Mouse (Mus musculus) forebrain, embryonic 16.5 days (tissue): Measurements from ENCODE around the gene Trim62. TPM values are rescaled to one million over a fixed set of nuclear protein-coding genes. Genes with fewer than 3 reads are reported as not detected.

Experiments
- ATAC-seq: fragments of 200-750 bp; cut with Nextera tagmentation; 2 replicates; pipeline ENCODE4 v1.8.0; 2017; ENCODE audit warnings: mild to moderate bottlenecking, moderate library complexity
- H3K27ac ChIP-seq: fragments of 300-500 bp; sonication (generic); 2 replicates; pipeline ENCODE4 v1.5.1; 2014; ENCODE audit warnings: low read length, control low read depth
- H3K27me3 ChIP-seq: fragments of 300-500 bp; sonication (generic); replicated peaks from 2 replicates; pipeline ENCODE4 v1.6.1; 2014; ENCODE audit warnings: low read length; ENCODE audit not compliant: control insufficient read depth, insufficient read depth
- H3K36me3 ChIP-seq: fragments of 300-500 bp; sonication (generic); 2 replicates; pipeline ENCODE4 v1.6.1; 2014; ENCODE audit not compliant: control insufficient read depth, insufficient read depth
- H3K4me1 ChIP-seq: fragments of 300-500 bp; sonication (generic); replicated peaks from 2 replicates; pipeline ENCODE4 v1.6.1; 2014; ENCODE audit warnings: low read length; ENCODE audit not compliant: control insufficient read depth, insufficient read depth
- H3K4me2 ChIP-seq: fragments of 300-500 bp; sonication (generic); 2 replicates; pipeline ENCODE4 v1.6.1; 2014; ENCODE audit warnings: mild to moderate bottlenecking, low read length, control low read depth
- H3K4me3 ChIP-seq: fragments of 300-500 bp; sonication (generic); replicated peaks from 2 replicates; pipeline ENCODE4 v1.5.1; 2014; ENCODE audit warnings: mild to moderate bottlenecking, low read length, control low read depth
- H3K9ac ChIP-seq: fragments of 300-500 bp; sonication (generic); replicated peaks from 2 replicates; pipeline ENCODE4 v1.6.1; 2014; ENCODE audit warnings: low read depth, low read length, control low read depth
- H3K9me3 ChIP-seq: fragments of 300-500 bp; sonication (generic); 2 replicates; pipeline ENCODE4 v1.6.1; 2016; ENCODE audit warnings: low read length; ENCODE audit not compliant: control insufficient read depth
- WGBS: fragments of 180-500 bp; shearing (Covaris S2); extraction: QIAGEN DNeasy Blood & Tissue Kit; methylation state at CpG from one replicate; pipeline ENCODE4 v1.1.7; 2014; 5-methylcytosine and 5-hydroxymethylcytosine counted together
- polyA plus RNA-seq: library from polyadenylated mRNA; unstranded; fragments of >200 nt; fragmentation: Nextera tagmentation; extraction: Ambion mirVana; gene quantifications from 2 replicates; pipeline ENCODE4 v1.2.1, GENCODE M21; 2015

Gene Trim62
- polyA plus RNA-seq, 1 experiment from 2014 or later: 10.9 TPM

- H3K27me3 ChIP-seq: no peaks in the 10 kb centered on the region
- ATAC-seq: no peak
- no peak overlapping the region for H3K4me3 ChIP-seq
- H3K4me2 ChIP-seq: no peak overlapping the region
- no peak overlapping the region for H3K9ac ChIP-seq
- no peaks in the 10 kb centered on the region for H3K36me3 ChIP-seq
- peaks cover 32% of the 10 kb centered on the region for H3K4me1 ChIP-seq
- no peaks in the 10 kb centered on the region for H3K9me3 ChIP-seq
- 15% methylated on average over 8 of the region's 8 CpGs for WGBS
- no peak overlapping the region for H3K27ac ChIP-seq
These were observed 75.5 kb downstream of the Trim62 start for GRCm38 (mm10) chr4:128958849-128959248.

DNA sequence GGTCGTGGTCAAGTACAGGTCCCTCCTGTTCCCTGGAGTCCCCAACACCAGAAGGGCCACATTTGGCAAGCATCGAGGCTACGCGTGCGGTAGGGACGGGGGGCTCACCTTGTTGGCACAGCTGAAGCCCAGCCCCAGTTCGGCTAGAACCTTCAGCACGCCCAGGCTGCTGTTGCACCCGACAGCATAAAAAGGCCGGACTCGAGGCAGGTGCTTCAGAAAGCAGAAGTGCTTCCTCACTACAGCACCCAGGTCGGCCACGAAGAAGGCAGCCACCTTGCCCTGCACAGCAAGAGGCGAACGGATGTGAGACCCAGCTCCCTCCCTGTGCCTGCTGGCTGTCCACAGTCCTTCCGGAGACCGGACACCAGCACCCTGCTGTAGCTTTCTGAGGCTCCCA lies 76.3 kb downstream of the Trim62 start:
- no peak overlapping the region for H3K9ac ChIP-seq
- H3K4me2 ChIP-seq: no peak overlapping the region
- no peaks in the 10 kb centered on the region for H3K27me3 ChIP-seq
- no peak overlapping the region for H3K27ac ChIP-seq
- H3K36me3 ChIP-seq: no peaks in the 10 kb centered on the region
- H3K9me3 ChIP-seq: no peaks in the 10 kb centered on the region
- ATAC-seq: no peak
- no peak overlapping the region for H3K4me3 ChIP-seq
- H3K4me1 ChIP-seq: peaks cover 32% of the 10 kb centered on the region
- 87% methylated on average over 17 of the region's 17 CpGs for WGBS

Other genes with a start within 250 kb of the Trim62 start
- gene Phc2, start 228.9 kb upstream of the Trim62 start, polyA plus RNA-seq: 33.2 and 34.9 TPM in 2 replicates
- gene A3galt2, start 128.2 kb upstream of the Trim62 start, polyA plus RNA-seq: 0.43 and 0.63 TPM in 2 replicates
- 45.2 and 47.6 TPM in 2 replicates for gene Zfp362, start 77.5 kb upstream of the Trim62 start, polyA plus RNA-seq
- 9.8 and 10.3 TPM in 2 replicates for gene Azin2, start 78.9 kb downstream of the Trim62 start, polyA plus RNA-seq
- gene Ak2, start 108.4 kb downstream of the Trim62 start, polyA plus RNA-seq: 96.9 and 103 TPM in 2 replicates
- 21.0 and 26.5 TPM in 2 replicates for gene Rnf19b, start 174.7 kb downstream of the Trim62 start, polyA plus RNA-seq
- gene Tmem54, start 222.0 kb downstream of the Trim62 start, polyA plus RNA-seq: not detected in 2 replicates
- 57.9 and 63.4 TPM in 2 replicates for gene Hpca, start 238.5 kb downstream of the Trim62 start, polyA plus RNA-seq